Mouse (Mus musculus) liver, embryonic 16.5 days (tissue): Measurements from ENCODE around the gene Fbxo36. TPM values are rescaled to one million over a fixed set of nuclear protein-coding genes. Genes with fewer than 3 reads are reported as not detected.

Experiments
- ATAC-seq: fragments of 200-750 bp; cut with Nextera tagmentation; 2 replicates; pipeline ENCODE4 v1.8.0; 2017; ENCODE audit warnings: low read depth, mild to moderate bottlenecking, moderate number of reproducible peaks, moderate library complexity
- H3K27ac ChIP-seq: fragments of 300-500 bp; sonication (generic); 2 replicates; pipeline ENCODE4 v1.5.1; 2014; ENCODE audit warnings: mild to moderate bottlenecking, low read length
- H3K27me3 ChIP-seq: fragments of 300-500 bp; sonication (generic); 2 replicates; pipeline ENCODE4 v1.6.1; 2014; ENCODE audit warnings: low read depth, low read length, mixed read lengths; ENCODE audit not compliant: control insufficient read depth, insufficient read depth
- H3K36me3 ChIP-seq: fragments of 300-500 bp; sonication (generic); 2 replicates; pipeline ENCODE4 v1.6.1; 2014; ENCODE audit warnings: mild to moderate bottlenecking; ENCODE audit not compliant: control insufficient read depth, insufficient read depth
- H3K4me1 ChIP-seq: fragments of 300-500 bp; sonication (generic); 2 replicates; pipeline ENCODE4 v1.6.1; 2014; ENCODE audit warnings: low read depth, low read length, mixed read lengths; ENCODE audit not compliant: control insufficient read depth
- H3K4me2 ChIP-seq: fragments of 300-500 bp; sonication (generic); 2 replicates; pipeline ENCODE4 v1.6.1; 2014; ENCODE audit warnings: low read depth, low read length, mixed read lengths
- H3K4me3 ChIP-seq: fragments of 300-500 bp; sonication (generic); 2 replicates; pipeline ENCODE4 v1.5.1; 2014; ENCODE audit warnings: low read depth, mild to moderate bottlenecking, low read length
- H3K9ac ChIP-seq: fragments of 300-500 bp; sonication (generic); 2 replicates; pipeline ENCODE4 v1.6.1; 2014; ENCODE audit warnings: low read depth, low read length
- H3K9me3 ChIP-seq: fragments of 300-500 bp; sonication (generic); replicated peaks from 2 replicates; pipeline ENCODE4 v1.6.1; 2016; ENCODE audit warnings: low read length; ENCODE audit not compliant: control insufficient read depth
- WGBS: fragments of 180-500 bp; shearing (Covaris S2); extraction: QIAGEN DNeasy Blood & Tissue Kit; methylation state at CpG from one replicate; pipeline ENCODE4 v1.1.7; 2014; ENCODE audit not compliant: insufficient replicate concordance; 5-methylcytosine and 5-hydroxymethylcytosine counted together
- polyA plus RNA-seq: library from polyadenylated mRNA; unstranded; fragments of >200 nt; fragmentation: Nextera tagmentation; extraction: Ambion mirVana; gene quantifications from 2 replicates; pipeline ENCODE4 v1.2.1, GENCODE M21; 2015

The Fbxo36 gene
- 4.4 and 6.6 TPM in 2 replicates for polyA plus RNA-seq

- WGBS: under 1% methylated on average over 50 of the region's 54 CpGs
- ATAC-seq: peak; percentile 84
Measured at GRCm38 (mm10) chr1:84839309-84840017, at the start of gene Fbxo36. Gene Fbxo36, plus strand, starts transcription at chr1:84839841.

GRCm38 (mm10) chr1:84791393-84791792 lies 48.2 kb upstream of the Fbxo36 start:
- Histone ChIP-seq H3K9me3 (no peaks in the 10 kb centered on the region), H3K4me3 (no peak overlapping the region), H3K27me3 (no peaks in the 10 kb centered on the region), H3K4me1 (no peaks in the 10 kb centered on the region), H3K27ac (no peak overlapping the region), H3K36me3 (peaks cover 19% of the 10 kb centered on the region), H3K4me2 (no peak overlapping the region), H3K9ac (no peak overlapping the region)
- WGBS: 68% methylated on average over 2 of the region's 2 CpGs
- ATAC-seq: no peak

More at GRCm38 (mm10) chr1:84839309-84840017, at the start of gene Fbxo36:
- no peaks in the 10 kb centered on the region for H3K9me3 ChIP-seq
- H3K27me3 ChIP-seq: no peaks in the 10 kb centered on the region
- H3K36me3 ChIP-seq: no peaks in the 10 kb centered on the region
- peak within 1 kb of the TSS; percentile 97 for H3K4me3 ChIP-seq
- peak within 1 kb of the TSS; percentile 99 for H3K9ac ChIP-seq
- H3K27ac ChIP-seq: peak within 1 kb of the TSS; percentile 96
- H3K4me1 ChIP-seq: peaks cover 7% of the 10 kb centered on the region
- H3K4me2 ChIP-seq: peak within 1 kb of the TSS; percentile 83

- H3K4me3 ChIP-seq: no peak overlapping the region
- no peaks in the 10 kb centered on the region for H3K27me3 ChIP-seq
- H3K9ac ChIP-seq: no peak overlapping the region
- WGBS: 84% methylated on average over 7 of the region's 7 CpGs
- peaks cover 12% of the 10 kb centered on the region for H3K36me3 ChIP-seq
- no peak for ATAC-seq
- H3K4me2 ChIP-seq: no peak overlapping the region
- H3K9me3 ChIP-seq: no peaks in the 10 kb centered on the region
- no peak overlapping the region for H3K27ac ChIP-seq
- H3K4me1 ChIP-seq: no peaks in the 10 kb centered on the region
Measured at GRCm38 (mm10) chr1:84795335-84795734, 44.3 kb upstream of the Fbxo36 start.

DNA sequence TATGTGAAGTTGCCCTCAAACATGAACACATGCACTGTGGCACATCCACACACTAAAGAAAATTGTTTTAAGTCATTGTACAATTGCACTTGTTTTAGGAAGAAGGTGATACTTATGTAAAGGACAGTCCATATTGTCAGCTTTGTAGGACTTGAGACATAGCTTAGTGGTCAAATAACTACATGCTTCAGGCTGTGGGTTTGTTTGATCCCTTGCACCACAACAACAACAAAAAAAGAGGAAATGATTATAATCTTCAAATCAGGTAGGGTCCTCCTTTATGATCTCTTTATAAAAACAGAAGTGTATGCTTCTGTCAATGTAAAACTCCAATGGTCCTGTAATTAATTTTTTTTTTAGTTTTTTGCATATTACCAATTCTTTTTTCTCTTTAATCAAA lies 40.5 kb upstream of the Fbxo36 start:
- H3K9ac ChIP-seq: no peak overlapping the region
- no peaks in the 10 kb centered on the region for H3K9me3 ChIP-seq
- H3K27ac ChIP-seq: no peak overlapping the region
- H3K36me3 ChIP-seq: peaks cover under 1% of the 10 kb centered on the region
- no peak for ATAC-seq
- no peak overlapping the region for H3K4me3 ChIP-seq
- no peaks in the 10 kb centered on the region for H3K27me3 ChIP-seq
- no peaks in the 10 kb centered on the region for H3K4me1 ChIP-seq
- no peak overlapping the region for H3K4me2 ChIP-seq

DNA sequence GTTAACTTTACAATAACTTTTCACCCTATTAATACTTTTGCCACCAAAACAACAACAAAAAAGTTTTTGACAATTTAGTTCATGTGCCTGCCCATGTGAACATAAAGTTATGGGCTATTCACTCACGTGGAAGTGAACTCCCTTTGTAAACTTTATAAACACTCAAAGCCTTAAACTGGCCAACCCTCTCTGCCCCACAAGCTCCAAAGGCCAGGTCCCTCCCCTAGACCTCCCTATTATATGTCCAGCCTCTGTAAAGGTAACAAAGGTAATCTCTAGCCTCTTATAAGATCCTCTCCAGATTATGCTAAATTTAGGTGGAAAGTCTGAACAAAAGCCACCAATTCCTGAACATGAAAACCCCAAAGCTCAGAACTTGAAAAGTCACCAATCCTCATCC lies 35.9 kb upstream of the Fbxo36 start:
- Histone ChIP-seq H3K4me1 (no peaks in the 10 kb centered on the region), H3K4me3 (no peak overlapping the region), H3K27ac (no peak overlapping the region), H3K9me3 (no peaks in the 10 kb centered on the region), H3K4me2 (no peak overlapping the region), H3K9ac (no peak overlapping the region), H3K27me3 (no peaks in the 10 kb centered on the region), H3K36me3 (no peaks in the 10 kb centered on the region)
- ATAC-seq: no peak
- WGBS: 75% methylated on average over 1 of the region's 1 CpGs

- peaks cover 3% of the 10 kb centered on the region; the same call in 1 of the 2 replicates for H3K36me3 ChIP-seq
- no peak overlapping the region for H3K9ac ChIP-seq
- 63% methylated on average over 1 of the region's 1 CpGs for WGBS
- H3K27me3 ChIP-seq: no peaks in the 10 kb centered on the region
- H3K4me3 ChIP-seq: no peak overlapping the region
- no peak overlapping the region for H3K27ac ChIP-seq
- H3K4me2 ChIP-seq: no peak overlapping the region
- H3K4me1 ChIP-seq: no peaks in the 10 kb centered on the region; the same call in 1 of the 2 replicates
- no peak for ATAC-seq
- no peaks in the 10 kb centered on the region for H3K9me3 ChIP-seq
Measured at GRCm38 (mm10) chr1:84817596-84817995, 22.0 kb upstream of the Fbxo36 start.

GRCm38 (mm10) chr1:84825091-84825490 lies 14.6 kb upstream of the Fbxo36 start:
- Histone ChIP-seq H3K27ac (no peak overlapping the region), H3K4me2 (no peak overlapping the region), H3K27me3 (no peaks in the 10 kb centered on the region), H3K4me3 (no peak overlapping the region), H3K9me3 (no peaks in the 10 kb centered on the region), H3K9ac (no peak overlapping the region), H3K4me1 (no peaks in the 10 kb centered on the region; the same call in none of the 2 replicates), H3K36me3 (no peaks in the 10 kb centered on the region; the same call in none of the 2 replicates)
- whole genome bisulfite sequencing: 35% methylated on average over 2 of the region's 2 CpGs
- ATAC-seq: no peak

GRCm38 (mm10) chr1:84837523-84838145 lies 2.0 kb upstream of the Fbxo36 start:
- WGBS: 2% methylated on average over 20 of the region's 20 CpGs
- Histone ChIP-seq H3K4me3 (peak overlapping the region; percentile 97), H3K27me3 (no peaks in the 10 kb centered on the region), H3K4me1 (peaks cover 7% of the 10 kb centered on the region), H3K9me3 (no peaks in the 10 kb centered on the region), H3K27ac (no peak overlapping the region; the same call in 1 of the 2 replicates), H3K4me2 (peak overlapping the region; percentile 74), H3K9ac (peak overlapping the region; percentile 99), H3K36me3 (peaks cover 3% of the 10 kb centered on the region; the same call in 1 of the 2 replicates)
- no peak for ATAC-seq

DNA sequence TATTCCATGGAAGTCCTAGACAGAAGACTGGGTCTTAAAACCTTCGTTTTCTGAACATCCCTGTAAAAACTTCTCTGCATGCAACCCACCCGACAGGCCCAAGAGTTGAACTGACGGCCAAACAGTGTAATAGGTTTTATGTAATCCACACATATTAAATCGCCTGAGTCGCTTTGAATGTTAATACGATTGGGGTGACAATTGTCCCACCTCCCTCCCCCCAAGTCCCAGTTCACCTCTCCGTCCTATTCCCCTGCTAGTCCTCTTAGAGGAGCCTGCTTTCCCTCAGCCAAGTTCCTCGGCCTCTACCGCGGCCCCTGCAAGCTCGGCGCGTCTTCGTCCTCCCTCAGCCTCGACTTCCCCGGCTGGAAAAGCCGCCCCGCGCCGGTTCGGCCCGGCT lies 1.5 kb upstream of the Fbxo36 start:
- Histone ChIP-seq H3K27ac (peak overlapping the region; percentile 96), H3K36me3 (peaks cover under 1% of the 10 kb centered on the region; the same call in 1 of the 2 replicates), H3K4me1 (peaks cover 7% of the 10 kb centered on the region), H3K27me3 (no peaks in the 10 kb centered on the region), H3K4me3 (peak overlapping the region; percentile 97), H3K9me3 (no peaks in the 10 kb centered on the region), H3K4me2 (peak overlapping the region; percentile 74), H3K9ac (peak overlapping the region; percentile 99)
- under 1% methylated on average over 21 of the region's 22 CpGs for WGBS
- no peak for ATAC-seq
